Mouse (Mus musculus) ES-Bruce4 (cell line): ENCODE data around the gene Eva1c.

Experiments used
- CTCF ChIP-seq: IDR thresholded peaks from one replicate; pipeline ENCODE4 v1.8.1; 2011; ENCODE audit warnings: low read depth, low read length
- EP300 ChIP-seq: IDR thresholded peaks from 2 replicates; pipeline ENCODE4 v1.6.1; 2011; ENCODE audit warnings: low read depth, low read length; ENCODE audit not compliant: insufficient read depth
- POLR2A ChIP-seq: IDR thresholded peaks from one replicate; pipeline ENCODE4 v1.8.1; 2011; ENCODE audit warnings: low read length; ENCODE audit not compliant: insufficient read depth

DNA sequence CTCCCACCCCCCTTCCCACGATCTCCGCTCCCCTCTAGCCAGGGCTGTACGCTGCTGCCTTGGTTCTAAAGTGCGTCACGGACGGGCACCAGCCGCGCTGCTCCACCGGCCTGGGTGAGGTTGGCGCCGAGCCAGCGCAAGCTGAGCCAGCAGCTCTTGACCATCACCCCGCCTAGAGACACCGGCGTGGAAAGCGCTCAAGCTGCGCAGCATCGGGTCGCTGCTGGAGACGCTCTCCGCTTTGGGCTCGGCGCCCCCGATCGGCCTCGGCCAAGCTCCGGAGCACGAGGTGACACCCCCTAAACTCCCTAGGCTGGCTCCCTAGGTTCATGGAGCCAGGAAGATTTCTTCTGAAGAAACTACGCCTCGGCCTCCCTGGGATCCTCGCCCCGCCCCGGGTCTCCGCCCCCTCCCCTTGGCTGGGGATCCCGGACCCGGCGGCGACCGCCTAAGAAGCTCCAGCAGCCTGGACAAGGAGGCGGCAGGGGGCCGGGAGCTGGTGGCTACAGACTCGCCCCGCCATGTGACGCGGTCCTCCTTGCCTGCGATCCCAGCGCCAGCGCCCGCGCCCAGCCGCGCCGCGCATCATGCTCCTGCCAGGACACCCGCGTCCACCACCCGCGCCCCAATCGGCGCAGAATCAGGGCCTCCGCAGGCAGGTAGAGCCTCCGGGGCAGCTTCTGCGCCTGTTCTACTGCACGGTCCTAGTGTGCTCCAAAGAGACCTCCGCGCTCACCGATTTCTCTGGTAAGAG lies 4.3 kb downstream of the Eva1c start:
- TF ChIP-seq CTCF = no peak
- TF ChIP-seq POLR2A = no peak
- no peak for TF ChIP-seq EP300
